Mouse (Mus musculus): ENCODE data around the gene Psmf1. TPM values are rescaled to one million over a fixed set of nuclear protein-coding genes. Genes with fewer than 3 reads are reported as not detected.
A peak's percentile ranks its signal among the peaks of the same experiment; 100 is the strongest.

Gene Psmf1
- 120 and 127 TPM in 2 replicates for total RNA-seq (2015; ENCODE audit: low replicate concordance)
- 56.4 and 88.9 TPM in 2 replicates for total RNA-seq (2017; ENCODE audit: low replicate concordance)

GRCm38 (mm10) chr2:151743845-151744244 lies at the start of gene Psmf1:
Gene Psmf1, minus strand, starts transcription at chr2:151744186.
- ATAC-seq (replicated peaks; ENCODE audit: low FRiP score, poor library complexity, severe bottlenecking), result no peak

GRCm38 (mm10) chr2:151791156-151791555 lies 47.2 kb upstream of the Psmf1 start:
- ATAC-seq (replicated peaks; ENCODE audit: low FRiP score, poor library complexity, severe bottlenecking), result no peak

DNA sequence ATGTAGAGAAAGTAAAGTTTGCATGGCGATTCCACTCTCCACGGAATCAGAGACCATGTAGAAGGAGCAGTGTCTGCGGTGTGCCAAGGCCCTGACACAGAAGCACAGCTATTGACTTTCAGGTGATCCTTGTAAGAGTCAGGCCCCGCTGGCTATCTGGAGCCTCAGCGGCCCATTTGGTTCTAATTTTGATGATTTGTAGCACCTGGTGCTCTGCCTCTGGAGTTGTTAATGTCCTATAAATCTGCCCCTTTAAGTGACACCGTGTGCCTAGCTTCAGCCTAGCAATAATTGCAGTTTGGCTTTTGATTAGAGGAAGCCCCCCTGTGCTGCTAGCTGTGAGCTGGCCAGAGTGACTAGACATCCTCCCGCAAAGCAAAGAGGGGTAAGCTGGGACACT lies 46.2 kb upstream of the Psmf1 start:
- no peak for ATAC-seq (replicated peaks; ENCODE audit: low FRiP score, poor library complexity, severe bottlenecking)

GRCm38 (mm10) chr2:151788221-151788977 lies 44.4 kb upstream of the Psmf1 start:
- ATAC-seq (replicated peaks; ENCODE audit: low FRiP score, poor library complexity, severe bottlenecking), result no peak

GRCm38 (mm10) chr2:151783493-151783892 lies 39.5 kb upstream of the Psmf1 start:
- no peak for ATAC-seq (replicated peaks; ENCODE audit: low FRiP score, poor library complexity, severe bottlenecking)

GRCm38 (mm10) chr2:151777366-151777765 lies 33.4 kb upstream of the Psmf1 start:
- no peak for ATAC-seq (replicated peaks; ENCODE audit: low FRiP score, poor library complexity, severe bottlenecking)

- ATAC-seq (replicated peaks; ENCODE audit: low FRiP score, poor library complexity, severe bottlenecking), result no peak
These were observed 29.5 kb upstream of the Psmf1 start for GRCm38 (mm10) chr2:151773476-151773875.

DNA sequence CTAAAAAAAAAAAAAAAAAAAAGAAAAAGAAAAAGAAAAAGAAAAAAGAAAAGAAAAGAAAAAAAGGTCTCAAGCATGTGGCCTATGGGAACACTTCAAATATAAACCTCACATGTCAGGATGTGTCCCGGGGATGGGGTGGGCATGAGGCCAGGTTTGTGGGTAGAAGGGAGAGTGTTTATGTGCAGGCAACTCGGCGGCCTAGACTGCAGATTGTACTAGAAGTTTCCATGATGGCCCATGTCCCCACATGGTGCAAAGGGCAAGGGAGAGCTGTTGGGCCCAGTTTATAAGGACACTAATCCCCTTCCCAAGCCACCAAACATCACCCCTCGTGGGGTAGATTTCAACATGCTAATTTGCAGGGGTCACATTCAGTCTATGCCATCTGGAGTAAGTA lies 28.2 kb upstream of the Psmf1 start:
- no peak for ATAC-seq (replicated peaks; ENCODE audit: low FRiP score, poor library complexity, severe bottlenecking)

- ATAC-seq (replicated peaks; ENCODE audit: low FRiP score, poor library complexity, severe bottlenecking), result no peak
These were observed 20.6 kb upstream of the Psmf1 start for GRCm38 (mm10) chr2:151764557-151764956.

- ATAC-seq (replicated peaks; ENCODE audit: low FRiP score, poor library complexity, severe bottlenecking), result no peak
These were observed 14.9 kb upstream of the Psmf1 start for GRCm38 (mm10) chr2:151758806-151759353.

GRCm38 (mm10) chr2:151757451-151757850 lies 13.5 kb upstream of the Psmf1 start:
- ATAC-seq (replicated peaks; ENCODE audit: low FRiP score, poor library complexity, severe bottlenecking), result no peak

- no peak for ATAC-seq (replicated peaks; ENCODE audit: low FRiP score, poor library complexity, severe bottlenecking)
These were observed 12.5 kb upstream of the Psmf1 start for GRCm38 (mm10) chr2:151756277-151757061.

- ATAC-seq (replicated peaks; ENCODE audit: low FRiP score, poor library complexity, severe bottlenecking), result no peak
These were observed 7.3 kb upstream of the Psmf1 start for GRCm38 (mm10) chr2:151751330-151751729.

DNA sequence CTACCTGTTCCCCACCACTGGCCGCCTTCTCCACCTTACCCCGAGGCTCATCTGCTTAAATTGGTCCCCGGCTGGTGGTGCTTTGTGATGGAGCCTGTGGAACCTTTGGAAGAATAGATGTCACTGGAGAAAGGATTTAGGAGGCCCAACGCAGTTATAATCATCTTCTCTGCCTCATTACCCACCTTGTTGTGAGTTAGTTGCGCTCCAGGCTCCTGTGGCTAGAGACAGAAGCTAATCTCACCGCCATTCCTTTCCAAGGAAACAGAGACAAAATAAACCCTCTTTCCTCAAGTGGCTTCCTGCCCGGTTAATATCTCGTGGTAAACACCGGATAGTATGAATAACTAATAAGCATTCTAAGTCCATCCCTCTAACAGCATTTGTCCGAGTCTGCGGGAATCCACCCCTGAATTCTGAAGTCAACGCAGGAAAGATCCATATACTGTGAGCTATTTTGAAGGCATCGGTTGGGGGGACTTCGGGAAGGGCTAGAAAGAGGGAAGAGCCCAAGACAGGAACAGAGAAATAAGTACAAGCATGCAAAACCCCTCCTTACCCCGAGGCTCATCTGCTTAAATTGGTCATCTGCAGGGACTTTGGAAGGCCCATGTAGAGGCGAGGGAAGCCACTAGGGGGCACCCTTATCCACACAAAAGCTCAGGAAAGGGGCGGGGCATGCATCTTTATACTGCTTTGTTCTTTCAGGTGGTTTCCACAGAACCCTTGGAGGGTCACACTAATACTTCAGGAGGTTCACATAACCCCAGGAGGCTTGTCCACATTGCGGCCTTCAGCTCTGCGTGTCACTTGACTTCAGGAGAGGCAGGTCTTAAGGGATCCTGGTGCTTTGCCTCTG lies 4.1 kb upstream of the Psmf1 start:
- peak; percentile 74 for ATAC-seq (replicated peaks; ENCODE audit: low FRiP score, poor library complexity, severe bottlenecking)

- ATAC-seq (replicated peaks; ENCODE audit: low FRiP score, poor library complexity, severe bottlenecking), result peak; percentile 67
These were observed 921 bp downstream of the Psmf1 start for GRCm38 (mm10) chr2:151742850-151743679.

DNA sequence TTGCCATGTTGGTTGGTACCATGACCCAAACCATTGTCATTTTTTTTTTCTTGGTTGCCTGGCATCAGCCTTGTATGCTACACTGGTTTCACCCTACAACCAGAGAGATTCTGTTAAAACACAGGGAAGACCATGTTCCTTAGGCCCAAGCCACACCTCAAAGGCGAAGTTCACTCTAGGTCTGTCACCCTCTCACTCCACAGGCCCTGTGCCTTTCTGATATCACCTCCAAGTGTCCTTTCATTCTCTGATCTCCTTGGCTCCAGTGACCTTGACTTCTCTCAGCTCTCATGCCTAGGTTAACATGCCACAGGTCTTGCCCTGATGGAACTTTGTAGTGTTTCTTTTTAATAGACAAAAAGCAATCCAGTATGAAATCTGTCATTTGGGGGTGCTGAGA lies 1.9 kb downstream of the Psmf1 start:
- peak; percentile 50 for ATAC-seq (replicated peaks; ENCODE audit: low FRiP score, poor library complexity, severe bottlenecking)

DNA sequence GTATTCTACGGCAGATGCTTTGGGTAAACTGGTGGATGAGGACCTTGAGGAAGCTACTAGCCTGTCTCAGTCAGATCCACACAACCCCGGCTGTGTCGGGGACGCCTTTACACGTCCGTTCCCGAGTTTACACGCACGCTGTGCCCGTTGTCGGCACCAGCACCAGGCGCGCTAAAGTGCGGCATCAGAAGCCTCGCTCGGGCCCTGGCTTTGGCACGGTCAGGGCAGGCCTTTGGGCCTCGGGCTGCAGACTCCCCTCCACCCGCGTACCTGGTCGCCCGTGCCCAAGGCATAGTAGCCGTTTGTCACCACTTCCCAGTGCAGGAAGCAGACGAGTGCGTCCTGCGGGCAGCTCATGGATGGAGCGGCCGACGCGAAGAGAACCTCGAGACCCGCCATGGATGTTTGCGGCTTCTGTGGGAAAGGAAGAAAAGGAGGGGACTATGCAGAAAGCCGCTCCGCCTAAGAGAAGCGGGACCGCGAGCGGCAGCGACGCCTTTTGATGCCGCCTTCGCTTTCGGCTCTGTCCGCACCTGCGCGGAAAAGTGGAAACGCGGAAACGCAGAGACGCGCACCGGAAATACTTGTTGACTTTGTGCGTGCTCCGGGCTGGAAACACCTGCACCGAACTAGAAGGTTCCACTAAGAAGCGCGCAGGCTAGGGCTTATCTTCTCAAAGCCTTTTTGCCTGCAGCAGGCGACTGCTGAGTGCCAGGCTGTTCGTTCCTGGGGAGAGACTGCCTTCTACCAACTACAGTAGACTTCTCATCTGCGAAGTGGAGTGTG lies 3.1 kb downstream of the Psmf1 start:
- ATAC-seq (replicated peaks; ENCODE audit: low FRiP score, poor library complexity, severe bottlenecking), result peak; percentile 63

- 0 out of 2 replicates have a peak, but pooled peaks have one; percentile 11 for ATAC-seq (replicated peaks; ENCODE audit: low FRiP score, poor library complexity, severe bottlenecking)
These were observed 4.5 kb downstream of the Psmf1 start for GRCm38 (mm10) chr2:151739505-151739904.

Measured in erythroid progenitor cell, adult 5-6 weeks (primary cell).